Mouse (Mus musculus) hindbrain, embryonic 10.5 days (tissue): ENCODE measurements around the gene Mfsd8. TPM values are rescaled to one million over a fixed set of nuclear protein-coding genes. Genes with fewer than 3 reads are reported as not detected.
"Not testable (repeated sequence)": the region's sequence is repeated elsewhere in the genome, so short reads cannot be mapped to it uniquely, and the experiment has no call there.

Experiments
- DNase-seq: peaks from one replicate; pipeline ENCODE4 v3.0.0-alpha.2; 2017; ENCODE audit warnings: low spot score
- H3K27ac ChIP-seq: fragments of 300-500 bp; sonication (generic); 2 replicates; pipeline ENCODE4 v1.5.1; 2016; ENCODE audit warnings: mild to moderate bottlenecking, moderate library complexity
- H3K27me3 ChIP-seq: fragments of 300-500 bp; sonication (generic); 2 replicates; pipeline ENCODE4 v1.6.1; 2016; ENCODE audit warnings: mild to moderate bottlenecking; ENCODE audit not compliant: poor library complexity, insufficient read depth, severe bottlenecking
- H3K36me3 ChIP-seq: fragments of 300-500 bp; sonication (generic); 2 replicates; pipeline ENCODE4 v1.6.1; 2016; ENCODE audit warnings: mild to moderate bottlenecking, moderate library complexity
- H3K4me1 ChIP-seq: fragments of 300-500 bp; sonication (generic); replicated peaks from 2 replicates; pipeline ENCODE4 v1.6.1; 2016; ENCODE audit warnings: mild to moderate bottlenecking
- H3K4me3 ChIP-seq: fragments of 300-500 bp; sonication (generic); 2 replicates; pipeline ENCODE4 v1.5.1; 2016; ENCODE audit warnings: mild to moderate bottlenecking, moderate library complexity
- H3K9me3 ChIP-seq: fragments of 300-500 bp; sonication (generic); 2 replicates; pipeline ENCODE4 v1.6.1; 2016; ENCODE audit warnings: mild to moderate bottlenecking, moderate library complexity
- WGBS: fragments of 180-500 bp; shearing (Covaris S2); methylation state at CpG from one replicate; pipeline ENCODE4 v1.1.7; 2016; 5-methylcytosine and 5-hydroxymethylcytosine counted together
- polyA plus RNA-seq: library from polyadenylated mRNA; unstranded; fragments of >200 nt; fragmentation: Nextera tagmentation; extraction: Ambion mirVana; gene quantifications from 2 replicates; pipeline ENCODE4 v1.2.1, GENCODE M21; 2016

Mfsd8 gene
- polyA plus RNA-seq: 7.2 TPM in 2 replicates

GRCm38 (mm10) chr3:40846473-40846956 lies at the start of gene Mfsd8:
Gene Mfsd8, minus strand, starts transcription at chr3:40846886.
- not testable (repeated sequence) for H3K27me3 ChIP-seq, H3K36me3 ChIP-seq, H3K9me3 ChIP-seq
- H3K4me1 ChIP-seq: peaks cover 10% of the 10 kb centered on the region; the same call in 1 of the 2 replicates
- peak within 1 kb of the TSS; percentile 88 for H3K27ac ChIP-seq
- under 1% methylated on average over 39 of the region's 39 CpGs for WGBS
- peak within 1 kb of the TSS; percentile 57 for H3K4me3 ChIP-seq
- DNase-seq: peak; percentile 99

GRCm38 (mm10) chr3:40894336-40894735 lies 47.6 kb upstream of the Mfsd8 start:
- not testable (repeated sequence) for H3K27me3 ChIP-seq, H3K9me3 ChIP-seq, H3K36me3 ChIP-seq
- H3K27ac ChIP-seq: peak overlapping the region; percentile 75
- H3K4me3 ChIP-seq: peak overlapping the region; percentile 62
- WGBS: under 1% methylated on average over 22 of the region's 24 CpGs
- H3K4me1 ChIP-seq: peaks cover 13% of the 10 kb centered on the region
- DNase-seq: peak; percentile 39

GRCm38 (mm10) chr3:40893816-40894258 lies 47.2 kb upstream of the Mfsd8 start:
- peak overlapping the region; percentile 82 for H3K27ac ChIP-seq
- peak; percentile 99 for DNase-seq
- H3K27me3 ChIP-seq, H3K36me3 ChIP-seq, H3K9me3 ChIP-seq: not testable (repeated sequence)
- H3K4me3 ChIP-seq: peak overlapping the region; percentile 62
- WGBS: under 1% methylated on average over 38 of the region's 38 CpGs
- H3K4me1 ChIP-seq: peaks cover 13% of the 10 kb centered on the region

- DNase-seq, H3K4me3 ChIP-seq, H3K4me1 ChIP-seq, H3K27me3 ChIP-seq, H3K36me3 ChIP-seq, H3K27ac ChIP-seq, H3K9me3 ChIP-seq: not testable (repeated sequence)
- 88% methylated on average over 3 of the region's 3 CpGs for WGBS
These were observed 6.5 kb upstream of the Mfsd8 start for GRCm38 (mm10) chr3:40853123-40853738.

- H3K27me3 ChIP-seq, H3K36me3 ChIP-seq, H3K9me3 ChIP-seq, DNase-seq, H3K4me3 ChIP-seq, H3K27ac ChIP-seq: not testable (repeated sequence)
- WGBS: 90% methylated on average over 2 of the region's 2 CpGs
- H3K4me1 ChIP-seq: peaks cover 10% of the 10 kb centered on the region; the same call in 1 of the 2 replicates
These were observed 1.2 kb upstream of the Mfsd8 start for GRCm38 (mm10) chr3:40847936-40848335.

- H3K27ac ChIP-seq: peak overlapping the region; percentile 75
- under 1% methylated on average over 20 of the region's 21 CpGs for WGBS
- not testable (repeated sequence) for H3K36me3 ChIP-seq, H3K27me3 ChIP-seq, H3K9me3 ChIP-seq
- peak overlapping the region; percentile 57 for H3K4me3 ChIP-seq
- peaks cover 10% of the 10 kb centered on the region; the same call in 1 of the 2 replicates for H3K4me1 ChIP-seq
- peak; percentile 64 for DNase-seq
These were observed 332 bp upstream of the Mfsd8 start for GRCm38 (mm10) chr3:40847018-40847417.

GRCm38 (mm10) chr3:40846957-40847017 lies 101 bp upstream of the Mfsd8 start, which contains the start of gene Abhd18:
Gene Abhd18, plus strand, starts transcription at chr3:40846970.
- WGBS: 0% methylated on average over 3 of the region's 4 CpGs
- not testable (repeated sequence) for H3K9me3 ChIP-seq, DNase-seq, H3K36me3 ChIP-seq, H3K27me3 ChIP-seq
- H3K4me3 ChIP-seq: peak within 1 kb of the TSS; percentile 57
- H3K4me1 ChIP-seq: peaks cover 10% of the 10 kb centered on the region; the same call in 1 of the 2 replicates
- H3K27ac ChIP-seq: peak within 1 kb of the TSS; percentile 88

- peak; percentile 3 for DNase-seq
- WGBS: 91% methylated on average over 6 of the region's 6 CpGs
- Histone ChIP-seq H3K4me1 (peaks cover 10% of the 10 kb centered on the region; the same call in 1 of the 2 replicates), H3K4me3 (peak overlapping the region; percentile 57; the same call in 1 of the 2 replicates), H3K27ac (peak overlapping the region; percentile 88; the same call in 1 of the 2 replicates)
- H3K9me3 ChIP-seq, H3K36me3 ChIP-seq, H3K27me3 ChIP-seq: not testable (repeated sequence)
These were observed 1.2 kb downstream of the Mfsd8 start for GRCm38 (mm10) chr3:40845521-40845920.

- Histone ChIP-seq H3K4me3 (no peak overlapping the region), H3K27me3 (no peaks in the 10 kb centered on the region), H3K27ac (no peak overlapping the region), H3K9me3 (no peaks in the 10 kb centered on the region), H3K36me3 (peaks cover 99% of the 10 kb centered on the region), H3K4me1 (no peaks in the 10 kb centered on the region)
- no peak for DNase-seq
- WGBS: 93% methylated on average over 2 of the region's 2 CpGs
These were observed 33.4 kb downstream of the Mfsd8 start for GRCm38 (mm10) chr3:40813275-40813674.

GRCm38 (mm10) chr3:40809894-40810293 lies 36.8 kb downstream of the Mfsd8 start:
- DNase-seq: no peak
- no peaks in the 10 kb centered on the region for H3K9me3 ChIP-seq
- H3K4me3 ChIP-seq: no peak overlapping the region
- peaks cover 99% of the 10 kb centered on the region for H3K36me3 ChIP-seq
- H3K4me1 ChIP-seq: no peaks in the 10 kb centered on the region
- H3K27me3 ChIP-seq: no peaks in the 10 kb centered on the region
- WGBS: 54% methylated on average over 2 of the region's 2 CpGs
- H3K27ac ChIP-seq: no peak overlapping the region

GRCm38 (mm10) chr3:40808686-40809085 lies 38.0 kb downstream of the Mfsd8 start:
- no peaks in the 10 kb centered on the region for H3K4me1 ChIP-seq
- no peaks in the 10 kb centered on the region for H3K9me3 ChIP-seq
- WGBS: 95% methylated on average over 10 of the region's 10 CpGs
- no peak for DNase-seq
- H3K4me3 ChIP-seq: no peak overlapping the region
- H3K27ac ChIP-seq: no peak overlapping the region
- H3K36me3 ChIP-seq: peaks cover 99% of the 10 kb centered on the region
- H3K27me3 ChIP-seq: no peaks in the 10 kb centered on the region

GRCm38 (mm10) chr3:40806871-40807270 lies 39.8 kb downstream of the Mfsd8 start:
- DNase-seq: no peak
- Histone ChIP-seq H3K9me3 (no peaks in the 10 kb centered on the region), H3K4me3 (no peak overlapping the region), H3K4me1 (peaks cover 7% of the 10 kb centered on the region; the same call in 1 of the 2 replicates), H3K36me3 (peaks cover 99% of the 10 kb centered on the region), H3K27me3 (no peaks in the 10 kb centered on the region), H3K27ac (no peak overlapping the region)
- 76% methylated on average over 2 of the region's 2 CpGs for WGBS

GRCm38 (mm10) chr3:40800373-40800823 lies 46.3 kb downstream of the Mfsd8 start:
- peak overlapping the region; percentile 97 for H3K27ac ChIP-seq
- under 1% methylated on average over 37 of the region's 37 CpGs for WGBS
- H3K4me1 ChIP-seq: peaks cover 24% of the 10 kb centered on the region
- peaks cover 44% of the 10 kb centered on the region for H3K36me3 ChIP-seq
- DNase-seq: no peak
- no peaks in the 10 kb centered on the region for H3K27me3 ChIP-seq
- peak overlapping the region; percentile 98 for H3K4me3 ChIP-seq
- no peaks in the 10 kb centered on the region for H3K9me3 ChIP-seq
